Mouse (Mus musculus) forebrain, embryonic 15.5 days (tissue): Measurements from ENCODE around the gene Sh3gl3. TPM values are rescaled to one million over a fixed set of nuclear protein-coding genes. Genes with fewer than 3 reads are reported as not detected.

ENCODE experiments used
- ATAC-seq: fragments of 200-750 bp; cut with Nextera tagmentation; replicated peaks from 2 replicates; pipeline ENCODE4 v1.8.0; 2017; ENCODE audit warnings: mild to moderate bottlenecking, moderate TSS enrichment, moderate library complexity
- H3K27ac ChIP-seq: fragments of 300-500 bp; sonication (generic); replicated peaks from 2 replicates; pipeline ENCODE4 v1.5.1; 2015; ENCODE audit warnings: mild to moderate bottlenecking, inconsistent platforms
- H3K27me3 ChIP-seq: fragments of 300-500 bp; sonication (generic); 2 replicates; pipeline ENCODE4 v1.6.1; 2015; ENCODE audit warnings: inconsistent platforms
- H3K36me3 ChIP-seq: fragments of 300-500 bp; sonication (generic); 2 replicates; pipeline ENCODE4 v1.6.1; 2015; ENCODE audit warnings: mild to moderate bottlenecking, inconsistent platforms
- H3K4me1 ChIP-seq: fragments of 300-500 bp; sonication (generic); 2 replicates; pipeline ENCODE4 v1.6.1; 2015; ENCODE audit warnings: inconsistent platforms
- H3K4me2 ChIP-seq: fragments of 300-500 bp; sonication (generic); replicated peaks from 2 replicates; pipeline ENCODE4 v1.6.1; 2015; ENCODE audit warnings: mild to moderate bottlenecking, inconsistent platforms
- H3K4me3 ChIP-seq: fragments of 300-500 bp; sonication (generic); 2 replicates; pipeline ENCODE4 v1.5.1; 2015; ENCODE audit warnings: mild to moderate bottlenecking, inconsistent platforms
- H3K9ac ChIP-seq: fragments of 300-500 bp; sonication (generic); replicated peaks from 2 replicates; pipeline ENCODE4 v1.6.1; 2015; ENCODE audit warnings: mild to moderate bottlenecking, inconsistent platforms
- H3K9me3 ChIP-seq: fragments of 300-500 bp; sonication (generic); 2 replicates; pipeline ENCODE4 v1.6.1; 2016; ENCODE audit warnings: inconsistent platforms
- WGBS: fragments of 180-500 bp; shearing (Covaris S2); methylation state at CpG from one replicate; pipeline ENCODE4 v1.1.7; 2015; ENCODE audit warnings: mixed read lengths; 5-methylcytosine and 5-hydroxymethylcytosine counted together
- polyA plus RNA-seq: library from polyadenylated mRNA; unstranded; fragments of >200 nt; fragmentation: Nextera tagmentation; extraction: Ambion mirVana; gene quantifications from 2 replicates; pipeline ENCODE4 v1.2.1, GENCODE M21; 2015

The Sh3gl3 gene
- polyA plus RNA-seq, 1 experiment from 2014 or later, result 55.5 TPM

DNA sequence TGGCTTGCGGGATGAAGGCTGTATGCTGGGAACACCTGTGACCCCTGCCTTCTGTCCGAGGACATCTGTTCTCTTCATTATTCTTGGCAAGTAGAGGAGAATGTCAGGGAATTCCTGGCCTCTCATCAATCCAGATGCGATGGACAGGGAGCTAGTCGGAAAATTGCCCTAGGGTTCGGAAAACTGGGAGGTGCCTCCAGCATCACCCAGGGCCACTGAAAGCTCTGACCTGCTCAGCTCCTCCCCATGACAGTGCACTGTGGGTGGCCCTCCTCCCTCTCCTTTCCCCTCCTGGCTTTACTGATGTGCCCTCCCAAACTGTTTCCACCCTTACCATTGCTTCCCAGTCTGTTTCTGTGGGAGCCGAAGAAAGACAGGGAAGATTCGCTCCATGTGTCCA is 29.5 kb downstream of the Sh3gl3 start:
- no peak for ATAC-seq
- Histone ChIP-seq H3K4me3 (no peak overlapping the region), H3K4me2 (no peak overlapping the region), H3K27me3 (no peaks in the 10 kb centered on the region), H3K27ac (no peak overlapping the region), H3K36me3 (no peaks in the 10 kb centered on the region), H3K4me1 (no peaks in the 10 kb centered on the region), H3K9ac (no peak overlapping the region), H3K9me3 (no peaks in the 10 kb centered on the region)
- 81% methylated on average over 7 of the region's 7 CpGs for WGBS

DNA sequence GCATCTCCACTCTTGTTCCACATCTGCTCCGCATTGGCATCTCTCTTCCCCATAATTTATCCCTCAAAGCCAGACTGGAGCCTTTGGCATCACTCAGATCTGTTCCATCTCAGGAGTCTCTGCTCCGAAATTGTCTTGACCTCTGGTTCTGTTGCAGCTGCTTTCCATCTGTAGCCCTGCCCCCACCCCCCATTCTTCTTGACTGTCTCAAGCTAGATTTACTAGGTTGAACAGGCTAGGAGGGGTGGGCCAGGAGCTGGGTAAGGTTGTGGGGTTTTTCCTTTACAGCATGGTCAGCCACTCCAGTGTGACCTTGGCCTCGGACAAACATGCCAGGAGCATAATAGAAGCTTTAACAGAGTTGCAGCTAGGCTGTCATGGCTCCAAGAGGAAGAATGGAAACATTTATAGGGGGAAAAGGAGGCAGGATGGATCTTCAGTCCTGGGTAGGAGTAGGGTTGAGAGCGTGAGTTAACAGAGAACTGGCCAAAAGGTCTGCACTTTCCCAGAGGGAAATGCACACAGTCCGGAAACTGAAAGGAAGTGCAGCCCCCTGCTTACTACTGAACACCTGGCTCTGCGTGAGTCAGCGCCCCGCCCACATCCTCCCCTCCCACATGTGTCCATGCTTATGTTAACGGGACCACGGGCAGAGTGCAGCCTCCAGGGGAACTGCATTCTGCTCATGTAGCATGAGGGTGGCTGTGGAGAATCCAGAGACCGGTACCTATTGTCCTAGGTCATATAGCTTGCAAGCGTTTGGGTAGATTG is 30.6 kb downstream of the Sh3gl3 start:
- H3K9ac ChIP-seq, result no peak overlapping the region
- H3K27ac ChIP-seq, result no peak overlapping the region
- no peak overlapping the region for H3K4me2 ChIP-seq
- 81% methylated on average over 12 of the region's 12 CpGs for WGBS
- H3K36me3 ChIP-seq, result no peaks in the 10 kb centered on the region
- no peak for ATAC-seq
- no peaks in the 10 kb centered on the region for H3K4me1 ChIP-seq
- no peak overlapping the region for H3K4me3 ChIP-seq
- H3K9me3 ChIP-seq, result no peaks in the 10 kb centered on the region
- H3K27me3 ChIP-seq, result no peaks in the 10 kb centered on the region

DNA sequence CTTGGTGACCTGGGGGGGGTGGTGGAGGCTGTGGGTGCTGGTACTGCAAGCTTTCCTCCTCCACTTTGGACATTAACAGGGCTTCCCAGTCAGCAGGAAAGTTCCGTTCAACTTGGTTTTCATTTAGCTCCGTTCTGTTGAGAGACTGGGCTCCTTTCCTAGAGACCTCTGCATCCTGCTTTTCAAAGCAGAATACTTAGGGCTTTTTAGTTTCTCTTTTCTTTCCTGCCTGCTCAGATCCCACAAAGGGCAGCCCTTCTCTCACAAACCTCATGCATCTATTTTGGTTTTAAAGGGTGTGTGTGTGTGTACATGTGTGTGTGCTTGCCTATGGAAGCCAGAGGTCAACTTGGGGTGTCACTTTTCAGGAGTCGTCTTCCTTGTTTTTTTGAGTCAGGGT is 31.3 kb downstream of the Sh3gl3 start:
- Histone ChIP-seq H3K36me3 (no peaks in the 10 kb centered on the region), H3K27me3 (no peaks in the 10 kb centered on the region), H3K9me3 (no peaks in the 10 kb centered on the region), H3K4me2 (no peak overlapping the region), H3K4me3 (no peak overlapping the region), H3K9ac (no peak overlapping the region), H3K27ac (no peak overlapping the region), H3K4me1 (no peaks in the 10 kb centered on the region)
- ATAC-seq, result no peak
- 85% methylated on average over 3 of the region's 3 CpGs for WGBS

DNA sequence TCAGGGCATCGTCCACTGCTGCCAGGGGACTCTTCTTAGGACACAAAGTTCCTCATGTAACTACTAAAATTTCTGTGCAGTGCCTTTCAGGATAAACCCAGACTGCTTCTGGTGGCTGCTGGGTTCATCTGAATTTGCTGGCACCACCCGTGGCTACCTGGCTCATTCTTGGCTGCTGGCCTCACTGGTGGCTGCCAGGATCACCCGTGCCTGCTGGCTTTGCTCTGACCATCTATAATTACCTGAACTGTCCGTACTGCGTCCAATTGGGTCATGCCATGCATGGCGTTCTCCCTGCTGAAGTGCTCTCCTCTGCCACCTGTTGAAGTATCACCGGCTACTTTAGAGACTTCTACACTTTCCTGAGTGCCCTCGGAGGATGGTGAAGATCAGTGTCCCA is 33.1 kb downstream of the Sh3gl3 start:
- Histone ChIP-seq H3K27ac (no peak overlapping the region), H3K4me1 (no peaks in the 10 kb centered on the region), H3K36me3 (no peaks in the 10 kb centered on the region), H3K9ac (no peak overlapping the region), H3K4me2 (no peak overlapping the region), H3K27me3 (no peaks in the 10 kb centered on the region), H3K4me3 (no peak overlapping the region), H3K9me3 (no peaks in the 10 kb centered on the region)
- ATAC-seq, result no peak
- 89% methylated on average over 8 of the region's 8 CpGs for WGBS

DNA sequence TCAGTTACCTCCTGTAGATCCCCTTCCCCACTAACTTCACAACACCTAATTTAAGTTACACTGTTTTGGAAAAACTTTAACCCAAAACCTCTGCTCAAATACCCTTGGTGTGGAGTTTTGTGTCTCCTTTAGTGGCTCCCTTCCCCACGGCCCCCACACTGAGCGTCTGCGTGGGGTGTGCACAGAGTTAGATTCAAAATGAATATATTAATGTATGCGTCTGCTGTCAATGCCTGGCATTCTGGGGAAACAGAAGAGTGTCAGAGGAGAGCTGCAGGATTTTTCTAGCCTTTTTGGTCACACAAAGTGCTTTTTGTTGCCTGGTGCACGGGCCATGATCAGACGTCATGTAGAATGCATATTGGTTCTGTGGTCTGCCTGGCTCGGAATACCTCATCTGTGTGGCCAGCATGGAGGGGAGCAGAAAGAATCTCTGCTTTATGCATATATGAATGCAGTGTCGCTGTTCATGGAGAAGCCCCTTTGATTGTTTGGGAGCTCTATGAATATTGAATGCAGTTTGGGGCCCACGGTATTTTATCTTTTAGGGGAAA is 47.8 kb downstream of the Sh3gl3 start:
- WGBS, result 46% methylated on average over 9 of the region's 9 CpGs
- H3K4me1 ChIP-seq, result no peaks in the 10 kb centered on the region
- no peak overlapping the region for H3K9ac ChIP-seq
- H3K4me3 ChIP-seq, result no peak overlapping the region
- H3K27ac ChIP-seq, result no peak overlapping the region
- no peak overlapping the region for H3K4me2 ChIP-seq
- ATAC-seq, result no peak
- H3K27me3 ChIP-seq, result no peaks in the 10 kb centered on the region
- no peaks in the 10 kb centered on the region for H3K36me3 ChIP-seq
- H3K9me3 ChIP-seq, result no peaks in the 10 kb centered on the region

DNA sequence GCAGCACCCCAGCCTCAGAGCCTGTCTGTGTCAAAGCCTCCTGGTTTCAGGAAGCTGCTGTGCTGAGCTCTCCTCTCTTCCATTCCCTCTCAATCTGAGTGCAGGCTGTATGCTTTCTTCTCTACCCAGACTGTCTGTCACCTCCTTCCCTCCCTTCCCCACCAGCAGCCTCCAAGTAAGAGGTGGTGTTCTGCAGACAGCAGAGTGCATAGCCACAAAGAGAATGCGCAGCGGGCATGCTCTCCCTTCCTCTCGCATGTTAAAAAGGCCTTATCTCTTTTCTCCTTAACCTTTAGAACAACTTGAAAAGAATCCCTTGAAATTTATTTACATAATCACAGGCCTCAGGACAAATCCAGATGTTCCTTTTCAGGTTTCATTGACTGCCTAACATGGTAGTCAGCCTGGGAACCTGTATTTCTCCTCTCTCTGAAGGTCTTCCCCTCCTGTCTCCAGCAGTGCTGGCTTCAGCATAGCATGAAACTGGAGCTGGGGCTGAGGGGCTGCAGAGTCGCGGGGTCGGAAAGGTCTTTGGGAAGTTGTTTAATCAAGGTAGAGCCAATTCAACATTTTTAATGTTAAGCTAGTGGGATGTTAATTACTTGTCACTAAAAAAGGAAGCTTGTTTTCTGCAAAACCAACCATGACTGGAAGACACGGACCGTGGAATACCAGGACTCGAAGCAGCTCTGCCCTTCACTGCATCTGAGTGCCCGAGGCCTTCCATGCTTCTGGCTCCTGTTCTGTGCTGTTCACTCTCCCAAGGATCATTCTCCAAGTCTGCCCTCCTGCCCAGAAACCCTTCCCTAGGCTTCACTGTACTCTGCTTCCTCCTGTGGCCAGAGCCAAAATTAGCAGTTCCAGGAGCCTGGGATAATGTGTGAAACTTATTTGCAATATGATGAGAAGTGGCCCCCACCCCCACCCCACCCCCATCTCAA is 50.5 kb downstream of the Sh3gl3 start:
- WGBS, result 30% methylated on average over 10 of the region's 10 CpGs
- no peaks in the 10 kb centered on the region for H3K9me3 ChIP-seq
- no peaks in the 10 kb centered on the region for H3K27me3 ChIP-seq
- no peak overlapping the region for H3K4me2 ChIP-seq
- no peak overlapping the region for H3K9ac ChIP-seq
- H3K36me3 ChIP-seq, result no peaks in the 10 kb centered on the region
- no peak overlapping the region for H3K27ac ChIP-seq
- no peak overlapping the region for H3K4me3 ChIP-seq
- H3K4me1 ChIP-seq, result no peaks in the 10 kb centered on the region
- ATAC-seq, result no peak; the same call in 1 of the 2 replicates

DNA sequence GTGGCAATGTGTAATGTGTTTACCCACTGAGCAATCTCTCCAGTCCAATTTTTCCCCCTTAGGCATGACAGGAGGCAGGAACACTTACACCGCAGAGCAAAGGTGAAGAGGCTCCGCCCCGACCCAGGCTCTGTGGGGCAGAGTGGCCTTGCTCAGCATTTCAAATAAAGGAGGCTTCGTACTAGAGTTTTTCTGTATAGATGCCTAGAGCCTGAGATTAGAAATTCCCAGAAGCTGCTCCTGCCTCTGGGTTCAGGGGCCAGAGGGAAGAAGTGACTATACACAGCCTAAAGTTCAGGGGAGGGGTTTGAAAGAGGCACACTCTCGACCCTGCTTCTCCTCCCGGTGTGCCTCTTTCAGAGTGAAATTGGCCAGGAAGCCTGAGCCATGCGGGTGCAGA is 59.6 kb downstream of the Sh3gl3 start:
- ATAC-seq, result no peak

DNA sequence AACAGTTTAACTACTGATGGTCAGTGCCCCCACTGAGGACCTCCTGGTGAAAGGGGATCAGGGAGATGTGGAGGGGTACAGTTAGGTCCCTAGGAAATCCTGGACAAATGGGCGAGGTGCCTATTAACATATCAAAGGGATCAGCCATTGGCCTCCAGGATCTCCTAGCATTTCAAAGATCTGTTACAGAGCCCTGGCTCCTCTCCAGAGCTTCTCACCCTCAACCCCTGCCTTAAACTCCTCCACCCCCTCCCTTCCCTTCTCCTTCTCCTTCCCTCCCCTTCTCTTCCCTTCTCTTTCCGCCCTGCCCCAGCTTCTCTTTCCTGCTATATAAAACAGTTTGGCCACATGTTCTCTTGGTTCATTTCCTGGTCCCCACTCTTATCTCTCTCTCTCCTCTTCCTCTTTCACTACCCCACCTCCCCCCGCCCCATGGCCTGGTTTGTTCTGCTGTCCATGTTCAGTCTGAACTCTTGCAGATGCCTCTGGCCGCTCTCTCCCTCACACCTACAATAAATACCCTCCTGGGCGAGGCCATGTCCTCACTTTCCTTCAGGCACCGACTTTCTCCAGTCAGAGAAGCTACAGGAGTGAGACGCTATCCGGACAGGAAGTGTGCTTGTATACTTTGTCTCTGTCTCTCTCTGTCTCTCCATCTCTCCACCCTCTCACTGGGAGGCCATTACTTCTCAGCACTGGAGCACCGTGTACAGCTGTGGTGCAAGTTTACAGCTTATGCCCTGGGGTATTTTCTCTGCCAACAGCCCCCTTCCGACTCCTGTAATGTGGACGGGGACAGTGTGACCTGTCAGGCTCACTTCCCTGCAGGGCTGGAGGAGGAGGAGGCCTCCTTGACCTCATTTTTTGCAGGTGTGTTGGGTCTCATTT is 60.6 kb downstream of the Sh3gl3 start:
- no peaks in the 10 kb centered on the region for H3K27me3 ChIP-seq
- 60% methylated on average over 11 of the region's 11 CpGs for WGBS
- no peak overlapping the region for H3K4me2 ChIP-seq
- peaks cover 4% of the 10 kb centered on the region; the same call in 1 of the 2 replicates for H3K4me1 ChIP-seq
- H3K9ac ChIP-seq, result no peak overlapping the region
- no peaks in the 10 kb centered on the region for H3K9me3 ChIP-seq
- no peak for ATAC-seq
- no peak overlapping the region for H3K4me3 ChIP-seq
- H3K27ac ChIP-seq, result no peak overlapping the region
- no peaks in the 10 kb centered on the region for H3K36me3 ChIP-seq

More for the DNA sequence above, 59.6 kb downstream of the Sh3gl3 start:
- Histone ChIP-seq H3K36me3 (no peaks in the 10 kb centered on the region), H3K9me3 (no peaks in the 10 kb centered on the region), H3K27me3 (no peaks in the 10 kb centered on the region), H3K9ac (no peak overlapping the region), H3K27ac (no peak overlapping the region), H3K4me3 (no peak overlapping the region), H3K4me1 (peaks cover 4% of the 10 kb centered on the region; the same call in 1 of the 2 replicates), H3K4me2 (no peak overlapping the region)
- 69% methylated on average over 7 of the region's 7 CpGs for WGBS

DNA sequence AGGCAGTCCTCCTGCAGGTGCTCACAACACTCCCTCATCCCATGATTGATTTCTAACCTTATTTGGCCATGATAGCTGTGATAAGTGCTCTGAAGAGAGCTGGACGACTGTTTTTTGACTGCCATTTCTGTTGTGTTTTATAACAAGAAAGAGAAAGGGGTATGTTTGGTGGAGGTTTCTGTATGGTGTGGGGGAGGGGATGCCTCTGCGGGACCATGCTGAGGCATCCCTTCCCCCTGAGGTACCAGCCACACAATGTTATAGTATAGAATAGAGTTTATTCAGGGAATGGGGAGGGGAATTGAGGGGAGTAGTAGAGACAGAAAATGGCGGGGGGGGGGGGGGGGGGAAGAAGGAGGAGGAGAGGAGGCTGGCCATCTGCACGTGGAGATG is 61.3 kb downstream of the Sh3gl3 start:
- H3K9me3 ChIP-seq, result no peaks in the 10 kb centered on the region

DNA sequence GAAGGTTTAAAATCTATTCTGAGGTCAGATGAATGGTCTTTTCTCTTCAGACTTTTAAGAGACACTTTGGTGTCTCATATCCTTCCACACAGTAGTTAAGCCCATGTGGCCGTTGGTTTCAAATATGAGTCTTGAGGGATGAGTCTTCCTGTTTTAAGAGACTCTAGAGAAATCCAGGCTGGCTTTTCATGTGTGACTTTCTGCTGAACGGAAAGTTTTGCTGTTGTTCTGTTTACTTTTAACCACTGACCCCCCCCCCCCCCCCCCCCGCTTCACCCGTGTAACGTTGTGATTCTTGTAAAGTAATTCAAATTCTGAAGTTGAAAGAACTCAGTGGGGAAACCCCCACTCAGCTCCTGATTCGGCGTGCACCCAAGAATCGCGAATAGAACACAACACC is 61.8 kb downstream of the Sh3gl3 start:
- ATAC-seq, result no peak
- no peak overlapping the region for H3K27ac ChIP-seq
- H3K36me3 ChIP-seq, result no peaks in the 10 kb centered on the region
- H3K4me1 ChIP-seq, result peaks cover 4% of the 10 kb centered on the region; the same call in 1 of the 2 replicates
- H3K27me3 ChIP-seq, result no peaks in the 10 kb centered on the region
- H3K9ac ChIP-seq, result no peak overlapping the region
- no peak overlapping the region for H3K4me3 ChIP-seq
- 73% methylated on average over 9 of the region's 9 CpGs for WGBS
- H3K4me2 ChIP-seq, result no peak overlapping the region
- H3K9me3 ChIP-seq, result no peaks in the 10 kb centered on the region

More for the DNA sequence above, 61.3 kb downstream of the Sh3gl3 start:
- no peak overlapping the region for H3K27ac ChIP-seq
- no peaks in the 10 kb centered on the region for H3K27me3 ChIP-seq
- no peak overlapping the region for H3K4me2 ChIP-seq
- 35% methylated on average over 3 of the region's 4 CpGs for WGBS
- no peak overlapping the region for H3K4me3 ChIP-seq
- H3K9ac ChIP-seq, result no peak overlapping the region
- peaks cover 4% of the 10 kb centered on the region; the same call in 1 of the 2 replicates for H3K4me1 ChIP-seq
- ATAC-seq, result no peak
- no peaks in the 10 kb centered on the region for H3K36me3 ChIP-seq

DNA sequence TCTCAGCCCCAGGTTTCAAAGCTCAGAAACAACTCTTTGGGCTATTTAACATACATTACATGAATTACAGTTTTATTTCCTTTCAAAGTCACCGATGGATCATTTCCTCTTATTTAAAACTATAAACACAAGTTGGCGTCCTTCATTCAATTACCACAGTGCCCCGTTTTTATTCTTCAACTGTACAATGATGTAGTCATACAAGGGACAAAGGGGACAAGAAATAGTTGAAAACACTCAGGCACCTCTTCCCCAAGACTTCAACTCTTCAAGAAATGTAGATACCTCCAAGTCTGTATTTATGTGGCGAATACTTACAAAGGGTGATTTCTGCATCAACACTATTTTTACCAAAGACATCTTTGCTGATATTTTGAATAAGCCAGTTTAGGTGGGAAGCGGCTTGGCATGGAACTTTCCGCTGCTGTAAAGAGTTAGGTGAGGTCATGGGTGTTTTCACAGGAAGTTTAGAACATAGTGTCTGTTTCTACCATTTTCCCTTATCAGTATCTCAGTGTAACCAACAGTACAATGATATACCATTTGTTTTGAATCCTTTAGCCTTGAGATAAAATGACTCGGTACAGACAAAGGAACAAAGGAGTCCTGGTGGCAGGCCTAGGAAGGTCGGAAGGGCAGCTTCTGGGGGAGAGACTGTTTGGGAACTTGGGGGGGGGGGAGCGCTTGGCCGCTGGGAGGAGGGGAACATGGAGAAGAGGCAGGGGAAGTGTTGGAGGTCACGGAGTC is 62.7 kb downstream of the Sh3gl3 start:
- no peak overlapping the region for H3K4me2 ChIP-seq
- H3K36me3 ChIP-seq, result no peaks in the 10 kb centered on the region
- H3K4me3 ChIP-seq, result no peak overlapping the region
- peaks cover 4% of the 10 kb centered on the region; the same call in 1 of the 2 replicates for H3K4me1 ChIP-seq
- 70% methylated on average over 11 of the region's 11 CpGs for WGBS
- H3K9ac ChIP-seq, result no peak overlapping the region
- H3K9me3 ChIP-seq, result no peaks in the 10 kb centered on the region
- H3K27ac ChIP-seq, result no peak overlapping the region
- no peak for ATAC-seq
- H3K27me3 ChIP-seq, result no peaks in the 10 kb centered on the region
